Mouse (Mus musculus) cerebellum, adult 8-10 months (tissue): ENCODE results near the gene Olfr694.
"Not testable (repeated sequence)": the region's sequence is repeated elsewhere in the genome, so short reads cannot be mapped to it uniquely, and the experiment has no call there.

Experiments used
- DNase-seq: peaks from one replicate; pipeline ENCODE4 v3.0.0; 2022

Olfr694 gene

DNA sequence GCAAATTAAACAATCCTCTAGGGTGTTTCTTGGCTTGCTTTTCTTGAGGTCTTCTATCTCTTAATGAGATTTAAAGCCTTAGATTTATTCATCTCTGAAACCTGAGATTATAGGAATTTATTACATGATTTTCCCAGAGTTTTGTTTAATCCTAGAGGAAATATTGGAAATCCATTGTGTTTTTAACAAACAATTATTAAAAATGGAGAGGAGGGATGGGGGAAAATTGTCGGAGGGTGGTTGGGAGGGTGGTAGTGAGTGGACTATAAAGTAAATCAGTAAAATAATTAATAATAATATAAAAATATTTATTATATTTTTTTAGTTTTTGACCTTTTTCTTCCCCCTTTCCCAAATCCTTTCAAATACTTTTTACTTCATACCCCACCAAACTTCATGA is at the start of gene Olfr694:
TSS of gene Olfr694 (minus strand) at position 101 of the 400 bp plus-strand sequence.
- DNase-seq, result no peak

DNA sequence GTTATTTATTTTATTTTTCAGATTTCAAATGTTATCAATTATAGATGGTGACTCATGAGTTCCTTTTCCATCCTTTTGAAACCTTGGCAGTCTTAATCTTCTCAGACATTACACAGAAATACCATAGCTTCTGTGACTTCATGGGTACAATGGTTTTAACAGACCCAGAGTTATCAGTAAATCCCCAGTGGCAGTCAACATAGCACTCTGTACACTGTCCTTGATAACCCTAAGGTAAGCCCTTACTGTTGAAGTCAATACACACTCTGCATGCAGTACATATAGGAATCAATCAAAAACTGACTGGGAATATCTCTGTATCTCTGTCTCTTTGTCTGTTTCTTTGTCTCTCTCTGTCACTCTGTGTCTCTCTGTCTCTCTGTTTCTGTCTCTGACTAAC is 45.4 kb upstream of the Olfr694 start:
- DNase-seq, result no peak

DNA sequence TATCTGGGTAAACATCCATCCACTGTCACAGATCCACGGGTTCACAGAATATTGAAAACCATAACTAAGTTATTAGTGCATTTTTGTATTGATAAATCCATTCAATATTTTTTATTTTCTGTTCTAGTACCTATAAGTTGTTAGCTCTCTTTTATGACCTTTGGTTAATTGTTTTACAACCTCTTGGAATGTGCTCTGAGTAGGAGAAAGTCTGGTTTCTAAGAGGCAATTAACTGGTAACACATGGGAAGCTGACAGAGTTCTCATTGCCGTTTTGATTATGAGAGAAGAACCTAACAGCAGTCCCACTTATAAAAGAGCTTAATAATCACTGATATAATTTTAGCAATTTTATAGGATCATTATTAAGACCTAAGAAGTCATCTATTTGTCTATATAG is 42.1 kb upstream of the Olfr694 start:
- no peak for DNase-seq

- DNase-seq, result not testable (repeated sequence)
Measured at GRCm38 (mm10) chr7:106725654-106726053, 34.0 kb upstream of the Olfr694 start.

DNA sequence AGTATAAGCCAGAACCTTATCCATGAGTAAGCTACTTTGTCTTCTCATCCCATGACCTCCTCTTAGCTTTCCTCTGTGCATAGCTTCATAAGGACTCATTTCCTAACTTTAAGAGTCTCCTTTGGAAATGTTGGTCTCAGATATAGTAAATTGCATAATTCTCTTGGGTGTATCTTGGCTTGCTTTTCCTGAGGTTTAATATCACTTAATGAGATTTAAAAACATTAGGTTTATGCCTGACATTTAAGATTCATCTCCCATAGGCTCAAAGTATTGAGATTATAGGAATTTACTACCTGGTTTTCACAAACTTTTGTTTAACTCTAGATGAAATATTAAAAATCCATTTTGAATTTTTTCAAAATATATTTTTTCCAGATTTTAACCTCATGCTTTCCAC is 24.7 kb upstream of the Olfr694 start, which contains the start of gene Olfr695:
TSS of gene Olfr695 (minus strand) at position 101 of the 400 bp plus-strand sequence.
- no peak for DNase-seq

DNA sequence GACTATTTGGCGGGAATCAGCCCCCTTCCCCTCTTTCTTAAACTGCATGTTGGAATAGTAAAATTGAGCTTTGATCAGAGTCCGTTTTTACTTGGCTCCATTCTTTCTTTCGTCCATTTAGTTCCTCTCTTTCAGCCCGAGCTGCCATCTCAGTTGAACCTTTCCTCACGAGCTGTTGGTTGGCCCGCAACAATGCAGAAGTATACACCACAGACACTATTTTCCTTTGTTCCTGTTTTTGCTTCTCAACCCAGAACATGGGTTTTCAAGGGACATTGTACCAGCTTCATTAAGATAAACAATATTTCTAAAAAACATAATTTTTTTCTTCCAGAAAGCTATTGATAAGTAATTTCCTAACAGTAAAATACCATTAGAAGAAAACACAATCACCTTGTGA is 19.8 kb upstream of the Olfr694 start:
- DNase-seq, result no peak

GRCm38 (mm10) chr7:106707705-106708104 is 16.1 kb upstream of the Olfr694 start:
- not testable (repeated sequence) for DNase-seq

DNA sequence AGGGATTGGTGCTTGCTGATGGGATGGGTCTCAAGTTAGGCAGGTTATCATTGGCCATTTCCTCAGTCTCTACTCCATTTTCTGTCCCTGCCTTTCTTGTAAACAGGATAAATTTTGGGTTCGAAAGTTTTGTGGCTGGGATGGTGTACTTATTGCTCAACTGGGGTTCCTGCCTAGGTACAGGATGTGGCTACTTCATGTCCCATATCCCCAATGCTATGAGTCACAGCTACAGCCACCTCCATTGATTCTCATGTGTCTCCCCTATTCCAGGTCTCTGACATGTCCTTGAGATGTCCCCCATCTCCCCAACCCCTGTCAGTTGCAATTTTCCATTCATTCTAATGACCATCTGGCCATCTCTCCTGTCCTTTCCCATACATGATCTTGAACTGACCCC is 5.3 kb upstream of the Olfr694 start:
- DNase-seq, result no peak

DNA sequence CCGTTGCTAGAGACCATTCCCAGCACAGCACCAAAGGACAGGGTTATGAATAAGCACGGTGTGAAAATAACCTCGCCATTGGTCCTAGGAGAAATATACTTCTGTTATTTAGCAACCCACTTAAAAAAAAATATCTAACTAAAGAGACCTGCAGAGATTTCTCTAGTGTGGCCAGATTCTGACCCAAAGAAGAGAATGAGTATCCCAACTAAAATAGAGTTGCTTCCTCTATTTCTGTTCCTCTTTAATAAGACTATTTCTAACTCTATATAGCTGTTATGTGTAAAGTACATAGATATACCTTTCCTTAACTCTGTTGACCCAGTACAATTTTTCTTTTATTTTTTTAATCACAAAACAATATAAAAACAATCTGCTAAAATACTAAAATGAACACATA is 1.4 kb upstream of the Olfr694 start:
- no peak for DNase-seq

- DNase-seq, result no peak
Measured at GRCm38 (mm10) chr7:106685382-106685781, 6.2 kb downstream of the Olfr694 start.

DNA sequence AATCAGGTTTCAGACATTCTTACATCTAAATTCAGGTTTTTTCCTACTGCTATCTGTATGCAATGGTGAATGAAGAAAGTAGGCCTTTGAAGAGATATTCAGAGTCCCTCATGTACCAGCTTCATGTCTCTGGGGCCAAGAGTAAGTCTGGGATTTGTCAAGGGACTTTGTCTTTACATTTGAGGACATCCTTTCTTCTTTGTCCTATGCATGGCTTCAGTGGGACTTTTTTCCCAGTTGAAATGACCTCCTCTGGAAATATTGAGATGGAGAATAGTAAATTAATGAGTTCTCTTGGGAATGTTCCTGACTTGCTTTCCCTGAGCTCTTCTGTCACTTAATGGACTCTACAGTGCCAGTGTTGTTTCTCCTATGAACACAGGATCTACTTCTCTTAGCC is 11.1 kb downstream of the Olfr694 start, which contains the start of gene Olfr693:
TSS of gene Olfr693 (minus strand) at position 101 of the 400 bp plus-strand sequence.
- DNase-seq, result no peak

GRCm38 (mm10) chr7:106652344-106652652 is 39.3 kb downstream of the Olfr694 start:
- DNase-seq, result no peak

DNA sequence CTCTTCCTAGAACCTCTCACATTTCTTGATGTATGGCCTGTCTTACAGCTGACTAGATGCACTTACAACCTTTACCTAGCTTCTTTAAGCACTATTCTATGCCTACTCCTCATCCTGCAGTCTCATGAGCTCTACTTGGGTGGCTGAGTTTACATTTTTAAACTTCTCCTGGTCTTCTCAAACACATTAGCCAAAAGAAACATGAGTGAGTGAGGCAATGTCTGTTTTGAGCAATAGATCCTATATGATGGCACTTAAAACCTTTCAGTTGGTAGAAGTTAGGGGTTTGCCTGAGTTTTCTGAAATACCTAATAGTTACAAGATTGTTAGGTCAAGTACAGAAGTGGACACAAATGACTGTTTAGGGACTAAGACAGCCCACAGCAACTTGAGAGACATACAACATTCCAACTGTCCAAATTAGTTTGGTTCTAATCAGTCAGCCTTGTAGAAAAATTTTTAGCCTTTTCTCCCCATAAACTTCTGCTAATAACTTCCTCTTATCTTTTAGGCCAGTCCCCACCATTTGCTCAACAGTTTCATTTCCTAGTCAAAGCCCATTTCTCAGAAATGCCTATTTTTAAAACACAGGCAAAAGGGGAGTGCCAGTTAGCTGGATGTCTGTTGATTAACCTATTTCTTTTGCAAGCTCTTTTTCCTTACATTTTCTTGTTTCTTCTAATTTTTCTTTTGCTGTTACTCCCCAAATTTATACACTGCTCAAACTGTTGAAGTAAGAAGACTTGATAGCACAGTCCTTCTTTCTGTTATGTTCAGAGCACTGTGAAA is 39.9 kb downstream of the Olfr694 start:
- DNase-seq, result no peak

- DNase-seq, result no peak
Measured at GRCm38 (mm10) chr7:106649774-106650173, 41.8 kb downstream of the Olfr694 start.

- DNase-seq, result no peak
Measured at GRCm38 (mm10) chr7:106645261-106645660, 46.4 kb downstream of the Olfr694 start.

DNA sequence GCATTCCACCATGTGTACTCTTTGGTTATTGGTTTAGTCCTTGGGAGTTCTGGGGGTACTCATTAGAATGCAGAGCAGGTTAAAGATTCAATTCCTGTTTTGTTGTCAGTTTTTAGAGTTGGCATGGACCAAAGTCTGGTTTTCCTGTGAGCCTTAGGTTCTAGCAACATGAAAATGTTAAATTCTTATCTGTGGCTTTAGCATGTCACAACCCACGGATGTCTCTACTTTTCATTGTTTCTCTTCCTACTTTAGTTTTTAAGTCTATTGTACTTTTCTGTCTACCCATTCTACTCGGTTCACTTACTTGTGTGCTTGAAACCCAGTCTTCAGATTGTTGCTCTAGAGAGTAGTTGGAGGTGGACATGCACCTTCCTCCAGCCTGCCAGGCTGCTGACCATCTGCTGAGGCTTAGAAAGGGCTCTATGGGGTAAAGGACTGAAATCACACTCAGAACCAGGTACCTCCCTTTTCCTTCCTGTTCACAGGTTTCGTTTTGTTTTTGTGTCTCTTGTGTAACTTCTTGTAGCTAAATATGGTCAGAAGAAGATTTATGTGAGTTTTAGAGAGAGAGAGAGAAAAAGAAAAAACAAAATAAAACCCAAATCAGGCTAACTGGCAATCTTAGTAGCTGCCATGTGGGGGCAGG is 47.3 kb downstream of the Olfr694 start:
- DNase-seq, result no peak

GRCm38 (mm10) chr7:106640839-106641238 is 50.8 kb downstream of the Olfr694 start:
- DNase-seq, result no peak

DNA sequence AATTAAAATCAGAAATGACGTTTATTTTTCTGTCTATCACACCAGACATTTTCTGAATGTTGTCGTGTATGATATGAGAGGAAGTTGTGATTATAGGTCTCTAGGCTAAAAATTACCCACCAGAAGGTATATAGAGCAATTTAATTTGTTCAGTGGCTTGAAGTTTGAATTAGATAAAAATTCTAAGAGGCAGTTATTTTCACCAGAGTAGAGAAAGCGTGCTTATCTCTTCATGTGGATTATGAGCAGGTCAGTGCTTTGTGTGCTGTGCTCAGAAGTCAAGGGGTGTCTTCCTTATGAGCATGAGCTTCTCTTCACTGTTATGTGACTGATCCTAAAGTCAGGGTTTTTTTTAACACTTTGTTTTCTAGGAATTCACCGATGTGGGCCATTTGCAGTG is 56.1 kb downstream of the Olfr694 start:
- no peak for DNase-seq
